In genomic region chr15:7885106-7885505, GRCm38 (mm10) we compare ENCODE assay signal across 22 mouse cellular contexts.
A peak's percentile ranks its signal among the peaks of the same experiment; 100 is the strongest.
DNase-seq lines count a peak whose midpoint lies in the region; ATAC-seq lines count a peak whose summit lies in the region.
"Had no signal": no experiment of that assay in that cellular context is flagged by ENCODE, and none has a peak within 500 bp of the region (broad histone marks: within the 10 kb centered on the region; RNA-seq: fewer than 3 reads in every experiment).

No protein-coding gene starts in this region.

- H3K4me1 ChIP-seq in midbrain, embryonic 11.5 days (ENCODE audit: control insufficient read depth, insufficient read depth, low read length): peaks cover 20% of the 10 kb centered on the region
- no peaks in the 10 kb centered on the region for H3K4me1 ChIP-seq in midbrain, embryonic 16.5 days (ENCODE audit: control insufficient read depth, insufficient read depth, low read length)
- peaks cover 7% of the 10 kb centered on the region for H3K4me1 ChIP-seq in hindbrain, embryonic 13.5 days (replicated peaks)
- H3K4me1 ChIP-seq: hindbrain, embryonic 15.5 days had no signal

- no peak overlapping the region for H3K4me2 ChIP-seq in midbrain, embryonic 11.5 days
- no peak overlapping the region for H3K4me2 ChIP-seq in midbrain, embryonic 16.5 days (ENCODE audit: low read length)
- no peak overlapping the region for H3K4me2 ChIP-seq in hindbrain, embryonic 13.5 days
- H3K4me2 ChIP-seq: hindbrain, embryonic 15.5 days had no signal

- WGBS in midbrain, embryonic 11.5 days: 40% methylated on average over 10 of the region's 10 CpGs
- 36% methylated on average over 10 of the region's 10 CpGs for WGBS in midbrain, embryonic 16.5 days
- WGBS in hindbrain, embryonic 13.5 days: 79% methylated on average over 10 of the region's 10 CpGs

- peaks cover 12% of the 10 kb centered on the region for H3K27me3 ChIP-seq in midbrain, embryonic 11.5 days (ENCODE audit: control insufficient read depth, insufficient read depth, low read length)
- no peaks in the 10 kb centered on the region for H3K27me3 ChIP-seq in midbrain, embryonic 16.5 days (ENCODE audit: control insufficient read depth, insufficient read depth, low read depth, low read length)
- peaks cover 4% of the 10 kb centered on the region; the same call in 1 of the 2 replicates for H3K27me3 ChIP-seq in hindbrain, embryonic 13.5 days
- H3K27me3 ChIP-seq: hindbrain, embryonic 15.5 days had no signal

- H3K9ac ChIP-seq in midbrain, embryonic 11.5 days (ENCODE audit: low read length): no peak overlapping the region
- no peak overlapping the region for H3K9ac ChIP-seq in midbrain, embryonic 16.5 days (ENCODE audit: low read depth, low read length)
- H3K9ac ChIP-seq in hindbrain, embryonic 13.5 days: no peak overlapping the region
- H3K9ac ChIP-seq: hindbrain, embryonic 15.5 days had no signal

- H3K36me3 ChIP-seq in midbrain, embryonic 11.5 days (ENCODE audit: control insufficient read depth, insufficient read depth, low read length): no peaks in the 10 kb centered on the region; the same call in 1 of the 2 replicates
- 0 out of 2 replicates have a peak, but pooled peaks cover 2% of the 10 kb centered on the region for H3K36me3 ChIP-seq in midbrain, embryonic 16.5 days (ENCODE audit: control insufficient read depth, insufficient read depth, low read length)
- H3K36me3 ChIP-seq in hindbrain, embryonic 13.5 days: peaks cover 22% of the 10 kb centered on the region

- DNase-seq in embryo, embryonic 10 days (ENCODE audit: low spot score): peak; percentile 55
- DNase-seq in embryo, embryonic 11 days: no peak
- peak; percentile 33 to 39 for DNase-seq in gastrocnemius, adult 8-10 months (ENCODE audit: low spot score in 2 of 2)
- DNase-seq in gastrocnemius, postnatal 10 days: no peak
- peak; percentile 82 for DNase-seq in midbrain, embryonic 11.5 days (ENCODE audit: low spot score, missing footprints)
- peak; percentile 81 for DNase-seq in skeletal muscle tissue, adult 2 months (ENCODE audit: low read depth, low spot score)
- DNase-seq: adrenal gland, adult 8-10 months; adrenal gland, postnatal 36 days; B cell, adult 2 months; cerebellum, adult 2 months; cerebellum, postnatal 10 days; heart, adult 18-20 months; heart, postnatal 10 days had no signal

- no peak overlapping the region for H3K4me3 ChIP-seq in midbrain, embryonic 11.5 days (ENCODE audit: low read depth, low read length)
- H3K4me3 ChIP-seq in midbrain, embryonic 16.5 days (ENCODE audit: low read depth, low read length): no peak overlapping the region
- H3K4me3 ChIP-seq in hindbrain, embryonic 13.5 days: no peak overlapping the region
- H3K4me3 ChIP-seq: embryonic facial prominence, embryonic 10.5 days; heart, embryonic 10.5 days; hindbrain, embryonic 15.5 days had no signal

- H3K9me3 ChIP-seq in midbrain, embryonic 11.5 days (ENCODE audit: control insufficient read depth, low read length): no peaks in the 10 kb centered on the region
- H3K9me3 ChIP-seq in midbrain, embryonic 16.5 days (replicated peaks; ENCODE audit: control insufficient read depth, low read length, poor library complexity, severe bottlenecking): no peaks in the 10 kb centered on the region
- H3K9me3 ChIP-seq in hindbrain, embryonic 13.5 days: no peaks in the 10 kb centered on the region
- H3K9me3 ChIP-seq: embryonic facial prominence, embryonic 10.5 days; G1E; heart, embryonic 10.5 days; hindbrain, embryonic 15.5 days had no signal

- no peak overlapping the region for H3K27ac ChIP-seq in midbrain, embryonic 11.5 days (ENCODE audit: low read depth, low read length)
- H3K27ac ChIP-seq in midbrain, embryonic 16.5 days (ENCODE audit: low read length): no peak overlapping the region
- no peak overlapping the region for H3K27ac ChIP-seq in hindbrain, embryonic 13.5 days
- H3K27ac ChIP-seq: embryonic facial prominence, embryonic 10.5 days; heart, embryonic 10.5 days; hindbrain, embryonic 15.5 days had no signal

- ATAC-seq in midbrain, embryonic 11.5 days (ENCODE audit: low FRiP score): no peak
- no peak for ATAC-seq in midbrain, embryonic 16.5 days
- no peak for ATAC-seq in hindbrain, embryonic 13.5 days (ENCODE audit: low FRiP score)
- ATAC-seq: CD4-positive, CD25-positive, alpha-beta regulatory T cell, adult 4 months; forebrain, embryonic 14.5 days; intestine, embryonic 16.5 days had no signal

Comparison
In these comparisons a context has a peak if more than half of its experiments do, and no peak if none do; other contexts are left out.
1. DNase-seq: peak in embryo, embryonic 10 days (single experiment), gastrocnemius, adult 8-10 months (2 of 2), midbrain, embryonic 11.5 days (single experiment) and skeletal muscle tissue, adult 2 months (single experiment); none in embryo, embryonic 11 days (single experiment) and gastrocnemius, postnatal 10 days (single experiment).